Mouse (Mus musculus) stomach, postnatal 0 days (tissue): ENCODE data around the gene Upp2. TPM values are rescaled to one million over a fixed set of nuclear protein-coding genes. Genes with fewer than 3 reads are reported as not detected.

ENCODE experiments used
- ATAC-seq: fragments of 200-750 bp; cut with Nextera tagmentation; 2 replicates; pipeline ENCODE4 v1.8.0; 2017; ENCODE audit not compliant: low FRiP score, low TSS enrichment
- DNase-seq: peaks from one replicate; pipeline ENCODE4 v3.0.0-alpha.2; 2016; ENCODE audit warnings: low spot score
- H3K27ac ChIP-seq: fragments of 300-500 bp; sonication (generic); replicated peaks from 2 replicates; pipeline ENCODE4 v1.5.1; 2014; ENCODE audit warnings: mild to moderate bottlenecking, control low read depth
- H3K27me3 ChIP-seq: fragments of 300-500 bp; sonication (generic); 2 replicates; pipeline ENCODE4 v1.6.1; 2014; ENCODE audit warnings: low read length; ENCODE audit not compliant: control insufficient read depth, insufficient read depth
- H3K36me3 ChIP-seq: fragments of 300-500 bp; sonication (generic); 2 replicates; pipeline ENCODE4 v1.6.1; 2014; ENCODE audit warnings: low read length, mixed read lengths; ENCODE audit not compliant: control insufficient read depth, insufficient read depth
- H3K4me1 ChIP-seq: fragments of 300-500 bp; sonication (generic); replicated peaks from 2 replicates; pipeline ENCODE4 v1.6.1; 2014; ENCODE audit warnings: antibody characterized with exemption; ENCODE audit not compliant: control insufficient read depth, insufficient read depth
- H3K4me2 ChIP-seq: fragments of 300-500 bp; sonication (generic); replicated peaks from 2 replicates; pipeline ENCODE4 v1.6.1; 2014; ENCODE audit warnings: low read depth, mild to moderate bottlenecking, control low read depth, moderate library complexity
- H3K4me3 ChIP-seq: fragments of 300-500 bp; sonication (generic); 2 replicates; pipeline ENCODE4 v1.5.1; 2014; ENCODE audit warnings: low read depth, low read length, control low read depth
- H3K9ac ChIP-seq: fragments of 300-500 bp; sonication (generic); 2 replicates; pipeline ENCODE4 v1.6.1; 2014; ENCODE audit warnings: mild to moderate bottlenecking, low read length, control low read depth, mixed read lengths
- H3K9me3 ChIP-seq: fragments of 300-500 bp; sonication (generic); 2 replicates; pipeline ENCODE4 v1.6.1; 2016; ENCODE audit warnings: low read length; ENCODE audit not compliant: control insufficient read depth
- CTCF ChIP-seq: IDR thresholded peaks from 2 replicates; pipeline ENCODE4 v1.5.1; 2016; ENCODE audit warnings: antibody characterized with exemption, low read depth, mild to moderate bottlenecking, moderate library complexity
- EP300 ChIP-seq: optimal IDR thresholded peaks from 2 replicates; pipeline ENCODE3; 2016; ENCODE audit warnings: antibody characterized with exemption
- WGBS: fragments of 180-500 bp; shearing (Covaris S2); extraction: QIAGEN DNeasy Blood & Tissue Kit; methylation state at CpG from one replicate; pipeline ENCODE4 v1.1.7; 2014; 5-methylcytosine and 5-hydroxymethylcytosine counted together
- polyA plus RNA-seq: library from polyadenylated mRNA; unstranded; fragments of >200 nt; fragmentation: Nextera tagmentation; extraction: Ambion mirVana; gene quantifications from 2 replicates; pipeline ENCODE4 v1.2.1, GENCODE M21; 2015

Upp2 gene
- polyA plus RNA-seq, 1 experiment from 2014 or later, result 6.1 TPM

DNA sequence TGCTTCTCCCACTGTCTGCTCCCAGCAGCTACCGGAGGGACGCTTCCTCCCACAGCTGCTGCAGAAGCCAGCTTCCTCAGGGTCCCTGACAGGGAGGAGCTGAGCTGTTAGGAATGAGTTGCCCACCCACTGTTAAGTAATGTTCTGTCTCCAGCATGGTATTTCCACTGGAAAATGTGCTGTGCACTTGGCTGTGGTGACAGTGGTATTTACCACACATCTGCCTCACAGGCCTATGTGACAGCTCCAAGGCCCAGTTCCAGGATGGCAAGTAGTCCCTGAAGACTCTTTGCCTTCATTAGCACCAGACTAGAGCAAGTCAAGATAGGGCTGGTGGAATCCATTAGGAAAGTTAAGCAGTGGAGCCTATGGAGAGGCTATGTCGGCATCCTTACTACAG, 102.0 kb downstream of the Upp2 start:
- H3K4me2 ChIP-seq, result no peak overlapping the region
- H3K27me3 ChIP-seq, result no peaks in the 10 kb centered on the region
- 67% methylated on average over 3 of the region's 3 CpGs for WGBS
- no peaks in the 10 kb centered on the region; the same call in 1 of the 2 replicates for H3K4me1 ChIP-seq
- H3K4me3 ChIP-seq, result no peak overlapping the region
- no peaks in the 10 kb centered on the region for H3K9me3 ChIP-seq
- H3K27ac ChIP-seq, result no peak overlapping the region
- no peak for TF ChIP-seq CTCF
- TF ChIP-seq EP300, result no peak
- no peak for ATAC-seq
- no peaks in the 10 kb centered on the region for H3K36me3 ChIP-seq
- H3K9ac ChIP-seq, result no peak overlapping the region
- no peak for DNase-seq

DNA sequence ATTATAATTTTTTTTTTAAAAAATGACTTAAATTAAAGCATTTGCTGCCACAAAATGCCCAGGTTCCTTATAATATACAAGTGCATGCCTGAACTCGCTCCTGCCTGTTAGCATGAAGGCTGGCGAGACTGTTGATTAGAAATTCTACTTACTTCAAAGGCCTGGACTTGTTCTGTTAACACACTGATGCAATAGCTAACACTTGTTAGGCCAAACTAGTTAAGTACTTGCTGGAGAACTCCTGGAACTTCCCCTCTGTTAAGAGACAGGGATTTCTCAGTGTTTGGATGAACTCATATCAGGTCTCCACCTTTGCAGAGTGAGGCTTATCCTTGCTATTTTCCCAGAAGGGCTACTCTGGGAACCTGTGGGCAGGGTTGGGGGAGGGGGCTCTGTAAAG, 105.4 kb downstream of the Upp2 start:
- ATAC-seq (no peak), DNase-seq (no peak)
- no peak overlapping the region for H3K4me3 ChIP-seq
- H3K4me2 ChIP-seq, result no peak overlapping the region
- no peak for TF ChIP-seq CTCF
- no peak for TF ChIP-seq EP300
- WGBS, result 66% methylated on average over 2 of the region's 2 CpGs
- no peaks in the 10 kb centered on the region for H3K4me1 ChIP-seq
- H3K9me3 ChIP-seq, result no peaks in the 10 kb centered on the region
- no peaks in the 10 kb centered on the region for H3K36me3 ChIP-seq
- H3K27ac ChIP-seq, result no peak overlapping the region
- no peak overlapping the region for H3K9ac ChIP-seq
- no peaks in the 10 kb centered on the region for H3K27me3 ChIP-seq

DNA sequence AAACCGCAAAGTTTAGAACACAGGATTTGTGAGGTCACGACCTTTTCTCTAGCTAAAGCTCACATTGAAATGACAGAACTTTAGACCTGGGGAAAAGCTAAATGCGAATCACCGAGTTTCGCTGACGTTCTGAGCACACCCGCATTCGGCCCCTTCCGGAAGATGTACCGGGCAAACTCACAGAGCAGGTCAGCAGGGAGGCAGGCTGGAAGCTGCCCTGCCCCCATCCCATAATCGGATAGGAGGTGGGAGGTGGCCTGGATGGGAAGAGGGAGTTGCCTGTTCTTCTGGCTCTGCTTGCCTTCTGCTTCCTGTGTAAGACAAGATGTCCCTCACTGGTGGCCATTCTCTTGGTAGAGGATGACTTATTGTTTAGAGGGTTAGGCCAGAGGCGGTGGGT, 112.9 kb downstream of the Upp2 start:
- no peak overlapping the region for H3K4me2 ChIP-seq
- no peaks in the 10 kb centered on the region for H3K9me3 ChIP-seq
- 65% methylated on average over 12 of the region's 12 CpGs for WGBS
- H3K27ac ChIP-seq, result no peak overlapping the region
- ATAC-seq, result no peak
- no peaks in the 10 kb centered on the region for H3K36me3 ChIP-seq
- H3K27me3 ChIP-seq, result no peaks in the 10 kb centered on the region
- no peaks in the 10 kb centered on the region for H3K4me1 ChIP-seq
- H3K4me3 ChIP-seq, result no peak overlapping the region
- no peak for TF ChIP-seq EP300
- no peak for TF ChIP-seq CTCF
- DNase-seq, result no peak
- H3K9ac ChIP-seq, result no peak overlapping the region

DNA sequence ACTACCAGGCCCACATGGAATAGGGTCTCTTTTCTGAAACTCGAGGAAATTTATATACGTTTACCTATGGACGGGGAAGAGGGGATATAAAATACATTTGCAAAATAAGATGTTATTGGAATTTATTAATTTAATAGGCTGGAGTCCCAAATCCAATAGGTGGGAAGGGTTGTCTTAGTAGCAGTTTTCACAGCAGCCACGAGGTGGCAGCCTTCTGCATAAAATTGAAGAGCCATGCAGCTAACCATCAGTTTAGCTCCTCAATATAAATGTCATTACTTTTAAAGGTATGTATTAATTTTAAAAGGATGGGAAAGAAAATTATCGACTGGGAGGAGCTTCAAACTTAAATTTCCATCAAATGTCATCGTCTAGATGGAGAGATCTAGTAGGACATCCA, 113.7 kb downstream of the Upp2 start:
- no peaks in the 10 kb centered on the region for H3K4me1 ChIP-seq
- H3K9me3 ChIP-seq, result no peaks in the 10 kb centered on the region
- 31% methylated on average over 6 of the region's 6 CpGs for WGBS
- H3K27me3 ChIP-seq, result no peaks in the 10 kb centered on the region
- DNase-seq (peak; percentile 72), ATAC-seq (no peak)
- no peak overlapping the region for H3K9ac ChIP-seq
- no peaks in the 10 kb centered on the region for H3K36me3 ChIP-seq
- TF ChIP-seq EP300, result no peak
- TF ChIP-seq CTCF, result peak; percentile 82
- no peak overlapping the region for H3K27ac ChIP-seq
- H3K4me2 ChIP-seq, result no peak overlapping the region
- no peak overlapping the region for H3K4me3 ChIP-seq

DNA sequence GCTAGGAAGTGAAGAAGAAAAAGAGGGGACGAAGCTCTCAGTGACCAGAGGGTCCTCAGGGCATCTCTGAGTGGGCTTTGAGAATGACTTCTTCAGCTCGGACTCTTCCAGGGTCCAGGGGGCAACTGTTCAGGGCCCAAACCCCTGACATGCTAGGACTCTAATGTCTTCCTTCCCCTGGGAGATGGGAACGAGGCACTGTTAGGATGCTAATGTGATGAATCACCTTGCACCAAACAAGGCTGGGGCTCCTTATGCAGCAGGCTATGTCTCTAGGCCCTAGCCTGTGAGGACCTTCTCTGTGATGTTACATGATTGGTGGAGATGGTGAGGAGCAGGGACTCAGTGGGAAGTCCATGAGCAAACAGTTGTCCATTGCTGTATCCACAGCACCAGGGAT, 114.3 kb downstream of the Upp2 start:
- Histone ChIP-seq H3K27me3 (no peaks in the 10 kb centered on the region), H3K4me2 (no peak overlapping the region), H3K9ac (no peak overlapping the region), H3K4me3 (no peak overlapping the region), H3K9me3 (no peaks in the 10 kb centered on the region), H3K27ac (no peak overlapping the region), H3K36me3 (no peaks in the 10 kb centered on the region), H3K4me1 (no peaks in the 10 kb centered on the region)
- 54% methylated on average over 3 of the region's 3 CpGs for WGBS
- TF ChIP-seq EP300 (no peak), CTCF (no peak)
- no peak for DNase-seq
- no peak for ATAC-seq

DNA sequence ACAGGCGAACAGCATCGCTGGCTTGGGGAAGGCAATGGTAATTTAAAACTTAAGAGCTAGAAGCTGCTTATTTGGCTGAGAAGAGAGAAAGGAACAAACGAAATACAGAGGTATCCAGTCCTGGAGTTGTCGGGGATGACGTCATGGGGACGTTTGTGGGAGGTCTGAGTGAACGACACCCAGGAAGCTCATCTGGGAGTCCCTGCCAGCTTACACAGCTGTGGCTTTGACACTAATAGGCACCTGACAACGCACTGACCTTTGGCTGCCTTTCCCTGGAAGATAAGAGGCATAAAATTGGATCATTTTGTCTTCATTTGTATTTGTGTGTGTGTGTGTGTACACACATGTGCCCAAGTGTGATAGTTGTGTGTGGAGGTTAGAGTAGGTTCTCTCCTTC, 130.4 kb downstream of the Upp2 start:
- WGBS, result 68% methylated on average over 8 of the region's 8 CpGs
- Histone ChIP-seq H3K4me2 (no peak overlapping the region), H3K27ac (no peak overlapping the region), H3K4me3 (no peak overlapping the region), H3K9me3 (no peaks in the 10 kb centered on the region), H3K36me3 (no peaks in the 10 kb centered on the region), H3K9ac (no peak overlapping the region), H3K27me3 (no peaks in the 10 kb centered on the region), H3K4me1 (no peaks in the 10 kb centered on the region)
- TF ChIP-seq CTCF, result no peak
- no peak for TF ChIP-seq EP300
- DNase-seq (no peak), ATAC-seq (no peak)
